Mouse (Mus musculus) CH12.LX (cell line): ENCODE data around the gene Pheta1. TPM values are rescaled to one million over a fixed set of nuclear protein-coding genes. Genes with fewer than 3 reads are reported as not detected.

Source experiments
- DNase-seq: peaks from one replicate; pipeline ENCODE4 v3.0.0-alpha.2; 2013; ENCODE audit errors: extremely low read depth
- H3K27ac ChIP-seq: 2 replicates; pipeline ENCODE4 v1.5.1; 2012; ENCODE audit warnings: low read depth, mild to moderate bottlenecking, control low read depth, moderate library complexity; ENCODE audit not compliant: insufficient read depth
- H3K27me3 ChIP-seq: replicated peaks from 2 replicates; pipeline ENCODE3; 2012; ENCODE audit warnings: inconsistent platforms
- H3K36me3 ChIP-seq, 2 experiments: replicated peaks in 1 of 2; 2 replicates each; pipeline versions ENCODE3 to v1.6.1; 2012; ENCODE audit warnings: inconsistent platforms in 1 of 2, low read length in 1 of 2, mild to moderate bottlenecking in 1 of 2, mixed read lengths in 1 of 2, moderate library complexity in 1 of 2; ENCODE audit not compliant: control insufficient read depth in 1 of 2, insufficient read depth in 1 of 2
- H3K4me1 ChIP-seq, 2 experiments: 2 replicates each; pipeline ENCODE4 v1.6.1; 2012; ENCODE audit warnings: inconsistent platforms in 1 of 2, moderate library complexity in 1 of 2; ENCODE audit not compliant: insufficient read depth in 2 of 2, control insufficient read depth in 1 of 2
- H3K4me2 ChIP-seq: 2 replicates; pipeline ENCODE4 v1.6.1; 2012; ENCODE audit warnings: low read depth, mild to moderate bottlenecking, control low read depth; ENCODE audit not compliant: poor library complexity, insufficient read depth, severe bottlenecking
- H3K4me3 ChIP-seq, 3 experiments: fragments of 150-350 bp in 1 of 3; sonication (generic) in 1 of 3; replicated peaks in 1 of 3; 2 replicates each; pipeline versions ENCODE3 to v1.5.1; 2011 to 2012; ENCODE audit warnings: low read depth in 2 of 3, low read length in 2 of 3, mild to moderate bottlenecking in 2 of 3, moderate library complexity in 2 of 3, control low read depth in 1 of 3, improper control_type of control experiment in 1 of 3, inconsistent platforms in 1 of 3, mixed read lengths in 1 of 3; ENCODE audit not compliant: poor library complexity in 1 of 3
- H3K79me2 ChIP-seq: replicated peaks from 2 replicates; pipeline ENCODE4 v1.6.1; 2012; ENCODE audit warnings: mild to moderate bottlenecking, moderate library complexity; ENCODE audit not compliant: control insufficient read depth, poor library complexity, insufficient read depth, severe bottlenecking; ENCODE audit errors: extremely low read depth
- H3K9ac ChIP-seq: 2 replicates; pipeline ENCODE4 v1.6.1; 2012; ENCODE audit warnings: low read depth, mild to moderate bottlenecking, control low read depth, moderate library complexity; ENCODE audit not compliant: insufficient read depth
- H3K9me3 ChIP-seq: replicated peaks from 2 replicates; pipeline ENCODE3; 2012; ENCODE audit warnings: low read length, inconsistent platforms, mixed read lengths
- BHLHE40 ChIP-seq: IDR thresholded peaks from 2 replicates; pipeline ENCODE4 v1.6.1; 2011; ENCODE audit warnings: mild to moderate bottlenecking, low read depth, low read length, improper control_type of control experiment
- CHD1 ChIP-seq: IDR thresholded peaks from 2 replicates; pipeline ENCODE4 v1.6.1; 2012; ENCODE audit warnings: low read depth, low read length, improper control_type of control experiment, inconsistent platforms
- CHD2 ChIP-seq: IDR thresholded peaks from 2 replicates; pipeline ENCODE4 v1.6.1; 2011; ENCODE audit warnings: low read length, improper control_type of control experiment
- CTCF ChIP-seq, 2 experiments: IDR thresholded peaks in 1 of 2; conservative IDR thresholded peaks in 1 of 2; 2 replicates each; pipeline ENCODE4 v1.5.1; 2011 to 2012; ENCODE audit warnings: low read depth in 2 of 2, low read length in 2 of 2, improper control_type of control experiment in 1 of 2, inconsistent platforms in 1 of 2, mild to moderate bottlenecking in 1 of 2, moderate library complexity in 1 of 2
- E2F4 ChIP-seq: IDR thresholded peaks from 2 replicates; pipeline ENCODE4 v1.6.1; 2011; ENCODE audit warnings: low read depth, low read length, improper control_type of control experiment; ENCODE audit not compliant: insufficient replicate concordance
- ELF1 ChIP-seq: IDR thresholded peaks from 2 replicates; pipeline ENCODE4 v1.6.1; 2014; ENCODE audit warnings: low read depth, mild to moderate bottlenecking, inconsistent platforms, low read length, improper control_type of control experiment
- EP300 ChIP-seq: IDR thresholded peaks from 2 replicates; pipeline ENCODE4 v1.6.1; 2011; ENCODE audit warnings: low read length, improper control_type of control experiment
- ETS1 ChIP-seq: conservative IDR thresholded peaks from 2 replicates; pipeline ENCODE4 v1.6.1; 2012; ENCODE audit warnings: low read depth, mild to moderate bottlenecking, inconsistent platforms, low read length, improper control_type of control experiment, moderate library complexity
- GABPA ChIP-seq: IDR thresholded peaks from 2 replicates; pipeline ENCODE4 v1.6.1; 2012; ENCODE audit warnings: low read depth, low read length, improper control_type of control experiment, inconsistent platforms; ENCODE audit not compliant: insufficient replicate concordance
- HCFC1 ChIP-seq: IDR thresholded peaks from 2 replicates; pipeline ENCODE4 v1.6.1; 2012; ENCODE audit warnings: low read depth, mild to moderate bottlenecking, inconsistent platforms, low read length, improper control_type of control experiment
- IRF4 ChIP-seq: IDR thresholded peaks from 2 replicates; pipeline ENCODE4 v1.6.1; 2014; ENCODE audit warnings: low read depth, mild to moderate bottlenecking, inconsistent platforms, low read length, improper control_type of control experiment
- JUN ChIP-seq: IDR thresholded peaks from 2 replicates; pipeline ENCODE4 v1.6.1; 2011; ENCODE audit warnings: low read depth, mild to moderate bottlenecking, low read length, improper control_type of control experiment, moderate library complexity; ENCODE audit not compliant: insufficient read depth
- JUND ChIP-seq: conservative IDR thresholded peaks from 2 replicates; pipeline ENCODE4 v1.6.1; 2011; ENCODE audit warnings: low read depth, low read length, improper control_type of control experiment
- KAT2A ChIP-seq: IDR thresholded peaks from 2 replicates; pipeline ENCODE4 v1.6.1; 2012; ENCODE audit warnings: low read length, improper control_type of control experiment, inconsistent platforms; ENCODE audit not compliant: insufficient replicate concordance
- MAFK ChIP-seq: IDR thresholded peaks from 2 replicates; pipeline ENCODE4 v1.6.1; 2011; ENCODE audit warnings: low read length, improper control_type of control experiment; ENCODE audit not compliant: insufficient replicate concordance
- MAX ChIP-seq: IDR thresholded peaks from 2 replicates; pipeline ENCODE4 v1.6.1; 2011; ENCODE audit warnings: low read length, improper control_type of control experiment
- MAZ ChIP-seq: IDR thresholded peaks from 2 replicates; pipeline ENCODE4 v1.6.1; 2012; ENCODE audit warnings: low read depth, mild to moderate bottlenecking, inconsistent platforms, low read length, improper control_type of control experiment, moderate library complexity
- MEF2A ChIP-seq: IDR thresholded peaks from 2 replicates; pipeline ENCODE4 v1.6.1; 2014; ENCODE audit warnings: low read depth, mild to moderate bottlenecking, inconsistent platforms, low read length, improper control_type of control experiment, borderline replicate concordance
- MXI1 ChIP-seq: IDR thresholded peaks from 2 replicates; pipeline ENCODE4 v1.6.1; 2011; ENCODE audit warnings: mild to moderate bottlenecking, low read depth, low read length, improper control_type of control experiment
- MYC ChIP-seq: IDR thresholded peaks from 2 replicates; pipeline ENCODE4 v1.6.1; 2011; ENCODE audit warnings: low read depth, mild to moderate bottlenecking, improper control_type of control experiment, low read length
- NELFE ChIP-seq: IDR thresholded peaks from 2 replicates; pipeline ENCODE4 v1.6.1; 2011; ENCODE audit warnings: low read depth, low read length, improper control_type of control experiment
- NRF1 ChIP-seq: IDR thresholded peaks from 2 replicates; pipeline ENCODE4 v1.6.1; 2014; ENCODE audit warnings: low read depth, mild to moderate bottlenecking, inconsistent platforms, low read length, improper control_type of control experiment, moderate library complexity
- PAX5 ChIP-seq: IDR thresholded peaks from 2 replicates; pipeline ENCODE4 v1.6.1; 2012; ENCODE audit warnings: low read length, inconsistent platforms, mixed read lengths
- POLR2A ChIP-seq: IDR thresholded peaks from 2 replicates; pipeline ENCODE4 v1.6.1; 2011; ENCODE audit warnings: low read depth, mild to moderate bottlenecking, improper control_type of control experiment, low read length
- POLR2AphosphoS2 ChIP-seq: IDR thresholded peaks from 2 replicates; pipeline ENCODE4 v1.6.1; 2011; ENCODE audit warnings: low read depth, low read length, improper control_type of control experiment
- RAD21 ChIP-seq: IDR thresholded peaks from 2 replicates; pipeline ENCODE4 v1.6.1; 2011; ENCODE audit warnings: low read depth, mild to moderate bottlenecking, low read length, improper control_type of control experiment, moderate library complexity
- RCOR1 ChIP-seq: conservative IDR thresholded peaks from 2 replicates; pipeline ENCODE4 v1.6.1; 2012; ENCODE audit warnings: low read depth, mild to moderate bottlenecking, inconsistent platforms, low read length, improper control_type of control experiment
- SIN3A ChIP-seq: IDR thresholded peaks from 2 replicates; pipeline ENCODE4 v1.6.1; 2012; ENCODE audit warnings: low read length, improper control_type of control experiment, inconsistent platforms
- SMC3 ChIP-seq: IDR thresholded peaks from 2 replicates; pipeline ENCODE4 v1.6.1; 2011; ENCODE audit warnings: low read depth, low read length, improper control_type of control experiment
- TBP ChIP-seq: conservative IDR thresholded peaks from 2 replicates; pipeline ENCODE4 v1.6.1; 2011; ENCODE audit warnings: low read depth, low read length, improper control_type of control experiment
- TCF12 ChIP-seq: IDR thresholded peaks from 2 replicates; pipeline ENCODE4 v1.6.1; 2014; ENCODE audit warnings: low read depth, mild to moderate bottlenecking, inconsistent platforms, low read length, improper control_type of control experiment
- UBTF ChIP-seq: IDR thresholded peaks from 2 replicates; pipeline ENCODE4 v1.6.1; 2012; ENCODE audit warnings: low read depth, mild to moderate bottlenecking, inconsistent platforms, low read length, improper control_type of control experiment, moderate library complexity
- USF1 ChIP-seq: IDR thresholded peaks from 2 replicates; pipeline ENCODE4 v1.6.1; 2014; ENCODE audit warnings: low read depth, mild to moderate bottlenecking, inconsistent platforms, low read length, improper control_type of control experiment
- USF2 ChIP-seq: conservative IDR thresholded peaks from 2 replicates; pipeline ENCODE4 v1.6.1; 2011; ENCODE audit warnings: low read depth, low read length, improper control_type of control experiment
- ZC3H11A ChIP-seq: IDR thresholded peaks from 2 replicates; pipeline ENCODE4 v1.6.1; 2012; ENCODE audit warnings: low read depth, mild to moderate bottlenecking, inconsistent platforms, low read length, improper control_type of control experiment
- ZKSCAN1 ChIP-seq: IDR thresholded peaks from 2 replicates; pipeline ENCODE4 v1.6.1; 2012; ENCODE audit warnings: low read depth, inconsistent platforms, low read length, improper control_type of control experiment, borderline replicate concordance
- ZMIZ1 ChIP-seq: IDR thresholded peaks from 2 replicates; pipeline ENCODE4 v1.6.1; 2012; ENCODE audit warnings: low read depth, mild to moderate bottlenecking, inconsistent platforms, low read length, improper control_type of control experiment
- ZNF384 ChIP-seq: IDR thresholded peaks from 2 replicates; pipeline ENCODE4 v1.6.1; 2012; ENCODE audit warnings: low read depth, low read length, improper control_type of control experiment, inconsistent platforms
- dilution Hi-C: fragments of 300-500 bp; cut with MboI; formaldehyde crosslinking; loops from 2 replicates; pipeline ENCODE4 v1.14.3; 2020; ENCODE audit warnings: low sequenced_read_pairs; ENCODE audit not compliant: extremely low pct_unique_long_range_greater_than_20kb, extremely low pct_ligation_motif_present
- in situ Hi-C: fragments of 300-500 bp; cut with MboI; formaldehyde crosslinking; loops from 3 replicates; pipeline ENCODE4 v1.14.3; 2019; ENCODE audit warnings: low sequenced_read_pairs, low pct_ligation_motif_present, low pct_unique_long_range_greater_than_20kb, mixed read lengths
- polyA plus RNA-seq: library from polyadenylated mRNA; unstranded; fragments of >175 nt; gene quantifications from 2 replicates; pipeline ENCODE4 v1.2.1, GENCODE M21; 2012; ENCODE audit warnings: low read depth; ENCODE audit not compliant: insufficient read length
- total RNA-seq, 2 experiments: library from RNA; depleted of rRNA; stranded (reverse); fragments of 300-350 nt in 1 of 2; fragments of >200 nt in 1 of 2; gene quantifications; 2 replicates each; pipeline ENCODE4 v1.2.3; 2012 to 2014

Gene Pheta1
- total and polyA plus RNA-seq, 3 experiments = 1.4 to 4.5 (median 2.0) TPM

GRCm38 (mm10) chr5:121838341-121839127, 10.2 kb upstream of the Pheta1 start:
- H3K4me1 ChIP-seq = peaks cover 9 to 29% of the 10 kb centered on the region in 2 experiments
- H3K36me3 ChIP-seq = no peaks in the 10 kb centered on the region
- in situ Hi-C loops (no loop called here), dilution Hi-C loops (no loop called here)
- H3K79me2 ChIP-seq = peaks cover 21% of the 10 kb centered on the region
- H3K27ac ChIP-seq = peak overlapping the region; percentile 78
- H3K9me3 ChIP-seq = peaks cover 8% of the 10 kb centered on the region
- peak overlapping the region; percentile 92 for H3K9ac ChIP-seq
- H3K4me2 ChIP-seq = peak overlapping the region; percentile 82
- H3K27me3 ChIP-seq = peaks cover 4% of the 10 kb centered on the region
- peak overlapping the region; percentile 37 to 53 (median 51) for H3K4me3 ChIP-seq
- DNase-seq = peak; percentile 83
- TF ChIP-seq SIN3A (peak; percentile 80; the same call in 1 of the 2 replicates), SMC3 (peak; percentile 5; the same call in 1 of the 2 replicates), ELF1 (peak; percentile 61), HCFC1 (peak; percentile 42; the same call in 1 of the 2 replicates), MAFK (peak; percentile 86), POLR2AphosphoS2 (no peak), CTCF (conservative IDR thresholded peaks at IDR 0.05 in 1 of 2, IDR thresholded peaks at IDR 0.05 in 1 of 2; ENCODE audit: low read depth in 2 of 2, low read length in 2 of 2) (no peak), EP300 (peak; percentile 92), MAX (peak; percentile 43), UBTF (peak; percentile 97), ZC3H11A (no peak), TBP (0 out of 2 replicates have a peak, but pooled peaks have one; percentile 55), E2F4 (no peak), CHD1 (0 out of 2 replicates have a peak, but pooled peaks have one; percentile 28), JUND (peak; percentile 76), POLR2A (peak; percentile 58), CHD2 (peak; percentile 62), MAZ (peak; percentile 76), NRF1 (peak; percentile 38; the same call in 1 of the 2 replicates), MXI1 (no peak; the same call in 1 of the 2 replicates), BHLHE40 (peak; percentile 84), TCF12 (peak; percentile 86), IRF4 (peak; percentile 97), MEF2A (peak; percentile 86), ZNF384 (no peak), USF1 (no peak), ZKSCAN1 (no peak), MYC (peak; percentile 57; the same call in 1 of the 2 replicates), PAX5 (no peak), GABPA (no peak), NELFE (no peak), RCOR1 (peak; percentile 93; the same call in 1 of the 2 replicates), KAT2A (0 out of 2 replicates have a peak, but pooled peaks have one; percentile 57), USF2 (no peak), RAD21 (no peak), ETS1 (peak; percentile 86), ZMIZ1 (no peak), JUN (peak; percentile 57; the same call in 1 of the 2 replicates)
